Mouse (Mus musculus): Measurements from ENCODE around the gene Gm10964. TPM values are rescaled to one million over a fixed set of nuclear protein-coding genes. Genes with fewer than 3 reads are reported as not detected.

Gene Gm10964
- polyA plus RNA-seq (2015; fragmentation: Nextera tagmentation; extraction: Ambion mirVana): not detected in 2 replicates

- Histone ChIP-seq H3K27me3 (ENCODE audit: control insufficient read depth, insufficient read depth, low read length) (no peaks in the 10 kb centered on the region), H3K4me3 (ENCODE audit: low read depth, low read length) (peak within 1 kb of the TSS; percentile 31), H3K9me3 (ENCODE audit: control insufficient read depth, low read length) (no peaks in the 10 kb centered on the region), H3K27ac (replicated peaks) (peak within 1 kb of the TSS; percentile 89), H3K4me2 (replicated peaks; ENCODE audit: low read depth) (peak within 1 kb of the TSS; percentile 48), H3K9ac (ENCODE audit: low read length) (no peak within 1 kb of the TSS), H3K36me3 (ENCODE audit: control insufficient read depth, insufficient read depth, low read length) (peaks cover 11% of the 10 kb centered on the region), H3K4me1 (replicated peaks; ENCODE audit: control insufficient read depth, insufficient read depth) (peaks cover 3% of the 10 kb centered on the region; the same call in 1 of the 2 replicates)
- TF ChIP-seq CTCF (IDR thresholded peaks at IDR 0.05; ENCODE audit: low read depth) (no peak), EP300 (optimal IDR thresholded peaks at IDR 0.05) (no peak)
- ATAC-seq (ENCODE audit: low FRiP score, low TSS enrichment) (no peak), DNase-seq (ENCODE audit: low spot score) (no peak)
- 96% methylated on average over 1 of the region's 1 CpGs for WGBS
Observed at GRCm38 (mm10) chr3:103739329-103739728, at the start of gene Gm10964. Gm10964 (plus strand) TSS chr3:103739366.

- H3K4me3 ChIP-seq (ENCODE audit: low read depth, low read length): no peak overlapping the region
- H3K27me3 ChIP-seq (ENCODE audit: control insufficient read depth, insufficient read depth, low read length): no peaks in the 10 kb centered on the region
- H3K36me3 ChIP-seq (ENCODE audit: control insufficient read depth, insufficient read depth, low read length): no peaks in the 10 kb centered on the region
- TF ChIP-seq EP300 (optimal IDR thresholded peaks at IDR 0.05) (no peak), CTCF (IDR thresholded peaks at IDR 0.05; ENCODE audit: low read depth) (peak; percentile 60)
- H3K27ac ChIP-seq (replicated peaks): no peak overlapping the region
- WGBS: 74% methylated on average over 3 of the region's 3 CpGs
- H3K9me3 ChIP-seq (ENCODE audit: control insufficient read depth, low read length): no peaks in the 10 kb centered on the region
- no peak for ATAC-seq (ENCODE audit: low FRiP score, low TSS enrichment)
- no peak overlapping the region for H3K4me2 ChIP-seq (replicated peaks; ENCODE audit: low read depth)
- H3K4me1 ChIP-seq (replicated peaks; ENCODE audit: control insufficient read depth, insufficient read depth): no peaks in the 10 kb centered on the region
- DNase-seq (ENCODE audit: low spot score): no peak
- H3K9ac ChIP-seq (ENCODE audit: low read length): no peak overlapping the region
Observed at GRCm38 (mm10) chr3:103690506-103690905, 48.7 kb upstream of the Gm10964 start.

GRCm38 (mm10) chr3:103695556-103695955 lies 43.6 kb upstream of the Gm10964 start:
- no peak overlapping the region for H3K4me3 ChIP-seq (ENCODE audit: low read depth, low read length)
- no peak overlapping the region for H3K27ac ChIP-seq (replicated peaks)
- H3K4me1 ChIP-seq (replicated peaks; ENCODE audit: control insufficient read depth, insufficient read depth): no peaks in the 10 kb centered on the region
- no peaks in the 10 kb centered on the region for H3K36me3 ChIP-seq (ENCODE audit: control insufficient read depth, insufficient read depth, low read length)
- H3K4me2 ChIP-seq (replicated peaks; ENCODE audit: low read depth): no peak overlapping the region
- no peak for TF ChIP-seq CTCF (IDR thresholded peaks at IDR 0.05; ENCODE audit: low read depth)
- TF ChIP-seq EP300 (optimal IDR thresholded peaks at IDR 0.05): no peak
- no peaks in the 10 kb centered on the region for H3K27me3 ChIP-seq (ENCODE audit: control insufficient read depth, insufficient read depth, low read length)
- DNase-seq (ENCODE audit: low spot score): no peak
- no peaks in the 10 kb centered on the region for H3K9me3 ChIP-seq (ENCODE audit: control insufficient read depth, low read length)
- WGBS: 52% methylated on average over 3 of the region's 3 CpGs
- no peak for ATAC-seq (ENCODE audit: low FRiP score, low TSS enrichment)
- H3K9ac ChIP-seq (ENCODE audit: low read length): no peak overlapping the region

GRCm38 (mm10) chr3:103696388-103696925 lies 42.7 kb upstream of the Gm10964 start:
- Histone ChIP-seq H3K9ac (ENCODE audit: low read length) (no peak overlapping the region), H3K27me3 (ENCODE audit: control insufficient read depth, insufficient read depth, low read length) (no peaks in the 10 kb centered on the region), H3K4me1 (replicated peaks; ENCODE audit: control insufficient read depth, insufficient read depth) (no peaks in the 10 kb centered on the region), H3K27ac (replicated peaks) (no peak overlapping the region), H3K4me3 (ENCODE audit: low read depth, low read length) (no peak overlapping the region), H3K9me3 (ENCODE audit: control insufficient read depth, low read length) (no peaks in the 10 kb centered on the region), H3K4me2 (replicated peaks; ENCODE audit: low read depth) (no peak overlapping the region), H3K36me3 (ENCODE audit: control insufficient read depth, insufficient read depth, low read length) (no peaks in the 10 kb centered on the region)
- no peak for ATAC-seq (ENCODE audit: low FRiP score, low TSS enrichment)
- no peak for TF ChIP-seq EP300 (optimal IDR thresholded peaks at IDR 0.05)
- no peak for TF ChIP-seq CTCF (IDR thresholded peaks at IDR 0.05; ENCODE audit: low read depth)
- DNase-seq (ENCODE audit: low spot score): no peak
- 81% methylated on average over 1 of the region's 1 CpGs for WGBS

GRCm38 (mm10) chr3:103704661-103705060 lies 34.5 kb upstream of the Gm10964 start:
- TF ChIP-seq CTCF (IDR thresholded peaks at IDR 0.05; ENCODE audit: low read depth): no peak
- no peak for TF ChIP-seq EP300 (optimal IDR thresholded peaks at IDR 0.05)
- H3K4me2 ChIP-seq (replicated peaks; ENCODE audit: low read depth): no peak overlapping the region
- no peak overlapping the region for H3K27ac ChIP-seq (replicated peaks)
- no peaks in the 10 kb centered on the region for H3K27me3 ChIP-seq (ENCODE audit: control insufficient read depth, insufficient read depth, low read length)
- no peak overlapping the region for H3K9ac ChIP-seq (ENCODE audit: low read length)
- H3K4me3 ChIP-seq (ENCODE audit: low read depth, low read length): no peak overlapping the region
- no peak for DNase-seq (ENCODE audit: low spot score)
- 66% methylated on average over 6 of the region's 6 CpGs for WGBS
- no peaks in the 10 kb centered on the region for H3K9me3 ChIP-seq (ENCODE audit: control insufficient read depth, low read length)
- ATAC-seq (ENCODE audit: low FRiP score, low TSS enrichment): no peak
- no peaks in the 10 kb centered on the region for H3K36me3 ChIP-seq (ENCODE audit: control insufficient read depth, insufficient read depth, low read length)
- H3K4me1 ChIP-seq (replicated peaks; ENCODE audit: control insufficient read depth, insufficient read depth): no peaks in the 10 kb centered on the region

- ATAC-seq (ENCODE audit: low FRiP score, low TSS enrichment): no peak
- Histone ChIP-seq H3K27me3 (ENCODE audit: control insufficient read depth, insufficient read depth, low read length) (no peaks in the 10 kb centered on the region), H3K36me3 (ENCODE audit: control insufficient read depth, insufficient read depth, low read length) (no peaks in the 10 kb centered on the region), H3K4me3 (ENCODE audit: low read depth, low read length) (no peak overlapping the region), H3K4me1 (replicated peaks; ENCODE audit: control insufficient read depth, insufficient read depth) (no peaks in the 10 kb centered on the region), H3K9me3 (ENCODE audit: control insufficient read depth, low read length) (no peaks in the 10 kb centered on the region), H3K9ac (ENCODE audit: low read length) (no peak overlapping the region), H3K27ac (replicated peaks) (no peak overlapping the region), H3K4me2 (replicated peaks; ENCODE audit: low read depth) (no peak overlapping the region)
- TF ChIP-seq EP300 (optimal IDR thresholded peaks at IDR 0.05): no peak
- no peak for TF ChIP-seq CTCF (IDR thresholded peaks at IDR 0.05; ENCODE audit: low read depth)
- DNase-seq (ENCODE audit: low spot score): no peak
- WGBS: 61% methylated on average over 12 of the region's 12 CpGs
Observed at GRCm38 (mm10) chr3:103705426-103705825, 33.7 kb upstream of the Gm10964 start.
